Mouse (Mus musculus) heart, adult 2 months (tissue): ENCODE measurements at regions not wholly inside any gene's neighbourhood (a gene's known extent, or its start where the extent isn't known, plus 50 kb on each side); places are given as distances from the start of the nearest gene placed in this dataset.

Source experiments
- CTCF ChIP-seq: fragments of 200-600 bp; IDR thresholded peaks from 2 replicates; pipeline ENCODE4 v1.8.1; 2022; ENCODE audit warnings: antibody characterized with exemption, mild to moderate bottlenecking, moderate library complexity
- EP300 ChIP-seq: fragments of 200-500 bp; IDR thresholded peaks from 2 replicates; pipeline ENCODE4 v1.6.1; 2011; ENCODE audit warnings: low read depth, low read length, control low read depth; ENCODE audit not compliant: insufficient read depth
- POLR2A ChIP-seq: fragments of 200-500 bp; IDR thresholded peaks from 2 replicates; pipeline ENCODE4 v1.6.1; 2011; ENCODE audit warnings: mild to moderate bottlenecking, low read depth, low read length, control low read depth; ENCODE audit not compliant: insufficient read depth

DNA sequence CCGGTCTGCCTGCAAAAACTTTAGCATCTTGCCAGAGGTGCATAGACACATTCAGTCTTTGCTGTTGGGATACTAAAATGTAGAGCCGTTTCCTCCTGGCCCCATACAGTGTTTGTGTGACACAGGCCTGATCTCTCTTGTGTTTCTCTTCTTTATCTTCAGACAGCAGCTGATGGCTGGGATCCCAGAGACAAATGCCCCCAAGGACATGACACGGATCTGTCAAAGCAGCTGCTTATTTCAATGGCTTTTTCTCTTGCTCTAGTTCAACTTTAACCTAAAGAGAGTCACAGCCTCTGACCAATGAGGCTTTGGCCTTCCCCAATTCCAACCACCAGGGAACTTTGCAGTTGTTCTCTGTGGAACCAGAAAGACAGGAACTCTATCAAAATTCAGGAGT is 211.7 kb upstream of the Fam19a5 start:
- TF ChIP-seq EP300 (no peak), CTCF (peak; percentile 7; the same call in 1 of the 2 replicates), POLR2A (no peak)
